Mouse (Mus musculus): ENCODE results near the gene Gid8. TPM values are rescaled to one million over a fixed set of nuclear protein-coding genes. Genes with fewer than 3 reads are reported as not detected.

Gid8 gene
- polyA plus RNA-seq, 1 experiment from 2014 or later, result 43.8 TPM

GRCm38 (mm10) chr2:180754976-180755688 lies 45.2 kb downstream of the Gid8 start:
- H3K4me2 ChIP-seq, result no peak overlapping the region
- H3K36me3 ChIP-seq, result no peaks in the 10 kb centered on the region
- H3K27me3 ChIP-seq (replicated peaks), result peaks cover 55% of the 10 kb centered on the region
- no peaks in the 10 kb centered on the region for H3K9me3 ChIP-seq
- no peaks in the 10 kb centered on the region for H3K4me1 ChIP-seq
- no peak overlapping the region for H3K4me3 ChIP-seq
- H3K9ac ChIP-seq, result no peak overlapping the region
- ATAC-seq (ENCODE audit: extremely low read depth, insufficient number of reproducible peaks, low FRiP score, low TSS enrichment), result no peak
- WGBS, result 70% methylated on average over 5 of the region's 5 CpGs
- H3K27ac ChIP-seq (replicated peaks), result no peak overlapping the region

GRCm38 (mm10) chr2:180755896-180756295 lies 46.0 kb downstream of the Gid8 start:
- ATAC-seq (ENCODE audit: extremely low read depth, insufficient number of reproducible peaks, low FRiP score, low TSS enrichment), result no peak
- WGBS, result 3% methylated on average over 8 of the region's 8 CpGs

GRCm38 (mm10) chr2:180756786-180757185 lies 46.9 kb downstream of the Gid8 start:
- H3K36me3 ChIP-seq, result no peaks in the 10 kb centered on the region
- no peak overlapping the region for H3K9ac ChIP-seq
- H3K4me3 ChIP-seq, result no peak overlapping the region
- 41% methylated on average over 2 of the region's 2 CpGs for WGBS
- no peak overlapping the region for H3K4me2 ChIP-seq
- H3K27ac ChIP-seq (replicated peaks), result no peak overlapping the region
- no peaks in the 10 kb centered on the region for H3K4me1 ChIP-seq
- peaks cover 64% of the 10 kb centered on the region for H3K27me3 ChIP-seq (replicated peaks)
- no peaks in the 10 kb centered on the region for H3K9me3 ChIP-seq
- no peak for ATAC-seq (ENCODE audit: extremely low read depth, insufficient number of reproducible peaks, low FRiP score, low TSS enrichment)

More at GRCm38 (mm10) chr2:180755896-180756295, 46.0 kb downstream of the Gid8 start:
- Histone ChIP-seq H3K9me3 (no peaks in the 10 kb centered on the region), H3K27ac (replicated peaks) (no peak overlapping the region), H3K4me1 (no peaks in the 10 kb centered on the region), H3K9ac (no peak overlapping the region), H3K4me3 (no peak overlapping the region), H3K4me2 (no peak overlapping the region), H3K36me3 (no peaks in the 10 kb centered on the region), H3K27me3 (replicated peaks) (peaks cover 56% of the 10 kb centered on the region)

GRCm38 (mm10) chr2:180758513-180759263 lies 48.8 kb downstream of the Gid8 start:
- ATAC-seq (ENCODE audit: extremely low read depth, insufficient number of reproducible peaks, low FRiP score, low TSS enrichment), result no peak
- no peak overlapping the region for H3K4me2 ChIP-seq
- 52% methylated on average over 15 of the region's 15 CpGs for WGBS

GRCm38 (mm10) chr2:180764986-180765385 lies 55.1 kb downstream of the Gid8 start:
- Histone ChIP-seq H3K4me1 (no peaks in the 10 kb centered on the region), H3K9ac (no peak overlapping the region), H3K9me3 (no peaks in the 10 kb centered on the region), H3K4me2 (no peak overlapping the region), H3K27me3 (replicated peaks) (peaks cover 77% of the 10 kb centered on the region), H3K4me3 (no peak overlapping the region), H3K36me3 (no peaks in the 10 kb centered on the region), H3K27ac (replicated peaks) (no peak overlapping the region)
- 67% methylated on average over 11 of the region's 11 CpGs for WGBS
- no peak for ATAC-seq (ENCODE audit: extremely low read depth, insufficient number of reproducible peaks, low FRiP score, low TSS enrichment)

More at GRCm38 (mm10) chr2:180758513-180759263, 48.8 kb downstream of the Gid8 start:
- Histone ChIP-seq H3K4me1 (no peaks in the 10 kb centered on the region), H3K9me3 (no peaks in the 10 kb centered on the region), H3K27me3 (replicated peaks) (peaks cover 72% of the 10 kb centered on the region), H3K36me3 (no peaks in the 10 kb centered on the region), H3K4me3 (no peak overlapping the region), H3K27ac (replicated peaks) (no peak overlapping the region), H3K9ac (no peak overlapping the region)

GRCm38 (mm10) chr2:180765713-180766112 lies 55.8 kb downstream of the Gid8 start:
- Histone ChIP-seq H3K36me3 (no peaks in the 10 kb centered on the region), H3K4me2 (no peak overlapping the region), H3K9ac (no peak overlapping the region), H3K4me3 (no peak overlapping the region), H3K9me3 (no peaks in the 10 kb centered on the region), H3K27me3 (replicated peaks) (peaks cover 81% of the 10 kb centered on the region), H3K4me1 (no peaks in the 10 kb centered on the region), H3K27ac (replicated peaks) (no peak overlapping the region)
- WGBS, result 61% methylated on average over 7 of the region's 7 CpGs
- no peak for ATAC-seq (ENCODE audit: extremely low read depth, insufficient number of reproducible peaks, low FRiP score, low TSS enrichment)

Other genes starting within 250 kb of the Gid8 start
- 1.3 and 1.8 TPM in 2 replicates for gene Ntsr1, start 210.1 kb upstream of the Gid8 start, polyA plus RNA-seq (2015; fragmentation: Nextera tagmentation; extraction: Ambion mirVana)
- 22.6 and 23.4 TPM in 2 replicates for gene Mrgbp, start 128.8 kb upstream of the Gid8 start, polyA plus RNA-seq (2015; fragmentation: Nextera tagmentation; extraction: Ambion mirVana)
- 53.5 and 54.4 TPM in 2 replicates for gene Ogfr, start 120.9 kb upstream of the Gid8 start, polyA plus RNA-seq (2015; fragmentation: Nextera tagmentation; extraction: Ambion mirVana)
- 16.0 and 19.3 TPM in 2 replicates for gene Col9a3, start 112.3 kb upstream of the Gid8 start, polyA plus RNA-seq (2015; fragmentation: Nextera tagmentation; extraction: Ambion mirVana)
- not detected in 2 replicates for gene Tcfl5, start 67.4 kb upstream of the Gid8 start, polyA plus RNA-seq (2015; fragmentation: Nextera tagmentation; extraction: Ambion mirVana)
- 14.8 and 16.4 TPM in 2 replicates for gene Dido1, start 118 bp upstream of the Gid8 start, polyA plus RNA-seq (2015; fragmentation: Nextera tagmentation; extraction: Ambion mirVana)
- gene Slc17a9, start 15.1 kb downstream of the Gid8 start, polyA plus RNA-seq (2015; fragmentation: Nextera tagmentation; extraction: Ambion mirVana), result 0.65 and 1.1 TPM in 2 replicates
- gene Bhlhe23, start 66.8 kb downstream of the Gid8 start, polyA plus RNA-seq (2015; fragmentation: Nextera tagmentation; extraction: Ambion mirVana), result not detected in 2 replicates
- gene Ythdf1, start 210.8 kb downstream of the Gid8 start, polyA plus RNA-seq (2015; fragmentation: Nextera tagmentation; extraction: Ambion mirVana), result 31.8 and 34.0 TPM in 2 replicates
- gene Birc7, start 218.9 kb downstream of the Gid8 start, polyA plus RNA-seq (2015; fragmentation: Nextera tagmentation; extraction: Ambion mirVana), result 0.44 and 0.47 TPM in 2 replicates
- 47.3 and 49.3 TPM in 2 replicates for gene Nkain4, start 244.6 kb downstream of the Gid8 start, polyA plus RNA-seq (2015; fragmentation: Nextera tagmentation; extraction: Ambion mirVana)